Mouse (Mus musculus) kidney, adult 2 months (tissue): ENCODE data around the gene Fam155a.

Experiments used
- CTCF ChIP-seq: fragments of 200-500 bp; conservative IDR thresholded peaks from 2 replicates; pipeline ENCODE4 v1.5.1; 2011; ENCODE audit warnings: low read depth, mild to moderate bottlenecking, control low read depth, low read length, moderate library complexity, mixed read lengths; ENCODE audit not compliant: insufficient read depth, insufficient read length
- POLR2A ChIP-seq: fragments of 200-500 bp; IDR thresholded peaks from one replicate; pipeline ENCODE4 v1.6.1; 2011; ENCODE audit warnings: low read depth, low read length, control low read depth

- TF ChIP-seq POLR2A (no peak), CTCF (no peak)
Observed at GRCm38 (mm10) chr8:9797514-9797913, 26.6 kb upstream of the Fam155a start.
